Mouse (Mus musculus) megakaryocyte, embryonic 14.5 days (primary cell): ENCODE data around the gene Hhipl1.

Experiments used
- FLI1 ChIP-seq: IDR thresholded peaks from 2 replicates; pipeline ENCODE4 v1.6.1; 2012; ENCODE audit warnings: low read length, inconsistent platforms, mixed read lengths
- GATA1 ChIP-seq: IDR thresholded peaks from 3 replicates; pipeline ENCODE4 v1.6.1; 2012; ENCODE audit warnings: mixed read lengths, low read length, inconsistent platforms, borderline replicate concordance

DNA sequence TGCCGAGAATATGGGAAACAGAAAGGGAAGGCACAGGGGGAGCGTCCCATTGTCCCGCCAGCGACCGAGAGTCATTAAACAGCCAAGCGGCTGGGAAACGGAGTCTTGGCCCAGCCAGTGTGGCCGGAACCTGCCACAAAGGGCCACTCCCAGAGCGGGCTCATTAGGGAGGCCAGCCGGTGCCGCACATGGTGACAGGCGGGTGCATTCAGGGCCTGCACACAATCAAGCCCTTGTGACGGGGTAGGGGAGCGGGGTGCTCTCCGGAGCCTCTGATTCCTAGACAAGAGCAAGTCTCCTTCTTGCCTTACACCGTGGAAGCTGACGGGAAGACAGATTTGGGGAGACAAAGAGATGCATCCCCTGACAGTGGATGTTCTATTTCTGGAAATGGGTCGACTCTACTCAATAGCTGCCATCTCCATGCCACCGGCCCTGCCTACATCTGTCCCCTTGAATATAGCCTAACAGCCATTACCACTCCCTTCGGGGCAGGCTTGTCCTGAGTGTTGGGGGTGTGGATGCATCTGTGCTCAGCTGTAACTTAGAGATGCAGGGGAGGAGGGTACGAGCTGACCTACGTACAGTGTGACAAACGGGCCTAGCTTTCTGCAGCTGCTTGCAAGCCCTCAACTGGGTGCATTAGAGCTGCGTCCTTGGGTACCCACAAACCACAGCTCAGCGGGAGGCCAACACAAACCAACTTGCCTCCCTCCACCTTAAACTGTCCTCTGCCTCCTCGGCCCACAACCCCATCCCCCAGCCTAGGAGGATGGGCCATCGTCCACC, 40.0 kb upstream of the Hhipl1 start:
- TF ChIP-seq GATA1 = no peak
- no peak for TF ChIP-seq FLI1
